Mouse (Mus musculus): ENCODE data around the gene Prkab1.

- no peak for TF ChIP-seq POLR2A (IDR thresholded peaks at IDR 0.05; ENCODE audit: control insufficient read depth, extremely low read depth, insufficient read depth, low read length, poor library complexity)
- TF ChIP-seq CTCF (IDR thresholded peaks at IDR 0.05; ENCODE audit: borderline replicate concordance, control insufficient read depth, extremely low read depth, insufficient read depth, low read length, poor library complexity), result no peak
These were observed 15.4 kb upstream of the Prkab1 start for GRCm38 (mm10) chr5:116039706-116040105.

All from thymus, adult 2 months (tissue).